Mouse (Mus musculus) T-helper 17 cell (primary cell): ENCODE results near the gene Naa50.

Experiments used
- in situ Hi-C, 2 experiments: fragments of 300-600 bp; cut with MboI, MseI; formaldehyde crosslinking; loops; 1 replicate in 1 of 2; 2 replicates in 1 of 2; pipeline ENCODE4 v1.15.1; 2025; ENCODE audit warnings: high pct_unique_total_duplicates in 2 of 2

Naa50 gene

GRCm38 (mm10) chr16:44138979-44139535, 573 bp upstream of the Naa50 start:
- in situ Hi-C loops: no loop called here

GRCm38 (mm10) chr16:44140186-44140787, 657 bp downstream of the Naa50 start:
- in situ Hi-C loops: no loop called here

GRCm38 (mm10) chr16:44141483-44141882, 1.9 kb downstream of the Naa50 start:
- in situ Hi-C loops: no loop called here

GRCm38 (mm10) chr16:44149002-44149767, 9.6 kb downstream of the Naa50 start:
- in situ Hi-C loops: no loop called here

- in situ Hi-C loops: loop anchor here (10.0 to 25.0 kb wide), 2 partner anchors 183 to 1280 kb away; partner anchors contain the start of genes Sidt1 (in 1 of the 2), Spice1 (in 1 of the 2) and Zbtb20 (in 1 of the 2)
These were observed 14.9 kb downstream of the Naa50 start for GRCm38 (mm10) chr16:44154497-44155057.

GRCm38 (mm10) chr16:44159325-44159724, 19.7 kb downstream of the Naa50 start:
- in situ Hi-C loops: loop anchor here (10.0 to 25.0 kb wide), 2 partner anchors 178 to 1285 kb away; partner anchors contain the start of genes Sidt1 (in 1 of the 2), Spice1 (in 1 of the 2) and Zbtb20 (in 1 of the 2)

GRCm38 (mm10) chr16:44163831-44164230, 24.2 kb downstream of the Naa50 start:
- in situ Hi-C loops: loop anchor here in 1 of 2 experiments (25.0 kb wide), 1 partner anchor 173 kb away; the partner anchor contains the start of genes Sidt1 and Spice1

GRCm38 (mm10) chr16:44165182-44165581, 25.6 kb downstream of the Naa50 start:
- in situ Hi-C loops: loop anchor here in 1 of 2 experiments (25.0 kb wide), 1 partner anchor 172 kb away; the partner anchor contains the start of genes Sidt1 and Spice1

GRCm38 (mm10) chr16:44168990-44169389, 29.4 kb downstream of the Naa50 start:
- in situ Hi-C loops: loop anchor here in 1 of 2 experiments (25.0 kb wide), 1 partner anchor 168 kb away; the partner anchor contains the start of genes Sidt1 and Spice1

- in situ Hi-C loops: loop anchor here in 1 of 2 experiments (25.0 kb wide), 1 partner anchor 165 kb away; the partner anchor contains the start of genes Sidt1 and Spice1
These were observed 32.9 kb downstream of the Naa50 start for GRCm38 (mm10) chr16:44172297-44173154.

GRCm38 (mm10) chr16:44173155-44173941, 33.7 kb downstream of the Naa50 start, which contains the start of gene Usf3:
Gene Usf3, plus strand, starts transcription at chr16:44173246.
- in situ Hi-C loops: loop anchor here in 1 of 2 experiments (25.0 kb wide), 1 partner anchor 164 kb away; the partner anchor contains the start of genes Sidt1 and Spice1

- in situ Hi-C loops: loop anchor here in 1 of 2 experiments (25.0 kb wide), 1 partner anchor 163 kb away; the partner anchor contains the start of genes Sidt1 and Spice1
These were observed 34.4 kb downstream of the Naa50 start for GRCm38 (mm10) chr16:44173966-44174530.

- in situ Hi-C loops: no loop called here
These were observed 35.4 kb downstream of the Naa50 start for GRCm38 (mm10) chr16:44175001-44175400.

- in situ Hi-C loops: no loop called here
These were observed 36.9 kb downstream of the Naa50 start for GRCm38 (mm10) chr16:44176511-44176910.

- in situ Hi-C loops: no loop called here
These were observed 38.9 kb downstream of the Naa50 start for GRCm38 (mm10) chr16:44178555-44178954.

- in situ Hi-C loops: no loop called here
These were observed 43.0 kb downstream of the Naa50 start for GRCm38 (mm10) chr16:44182597-44182996.

GRCm38 (mm10) chr16:44184769-44185168, 45.1 kb downstream of the Naa50 start:
- in situ Hi-C loops: no loop called here

- in situ Hi-C loops: no loop called here
These were observed 47.5 kb downstream of the Naa50 start for GRCm38 (mm10) chr16:44187172-44187571.

GRCm38 (mm10) chr16:44188766-44189165, 49.1 kb downstream of the Naa50 start:
- in situ Hi-C loops: no loop called here
